Comparison of ENCODE assay signal across 4 mouse cellular contexts in genomic region chr17:6616731-6617130, GRCm38 (mm10). TPM values are rescaled to one million over a fixed set of nuclear protein-coding genes. Genes with fewer than 3 reads are reported as not detected.
"Had no signal": no experiment of that assay in that cellular context is flagged by ENCODE, and none has a peak within 500 bp of the region (broad histone marks: within the 10 kb centered on the region; RNA-seq: fewer than 3 reads in every experiment).

No protein-coding gene starts in this region.

RNA-seq across cellular contexts. Expression of gene Sytl3, which starts 42.2 kb away (rescaled TPM):
- polyA plus RNA-seq: embryonic facial prominence, embryonic 10.5 days; embryonic facial prominence, embryonic 11.5 days; erythroblast, embryonic 14.5 days; forebrain, embryonic 11.5 days had no signal
